Mouse (Mus musculus) lung, postnatal 14 days (tissue): ENCODE measurements around the gene Rita1.

Experiments used
- DNase-seq: peaks from one replicate; pipeline ENCODE4 v3.0.0; 2021

The Rita1 gene

GRCm38 (mm10) chr5:120627515-120628300 is 15.3 kb upstream of the Rita1 start:
- no peak for DNase-seq

GRCm38 (mm10) chr5:120626399-120626798 is 14.0 kb upstream of the Rita1 start:
- DNase-seq = no peak

- no peak for DNase-seq
Measured at GRCm38 (mm10) chr5:120624427-120624826, 12.0 kb upstream of the Rita1 start.

DNA sequence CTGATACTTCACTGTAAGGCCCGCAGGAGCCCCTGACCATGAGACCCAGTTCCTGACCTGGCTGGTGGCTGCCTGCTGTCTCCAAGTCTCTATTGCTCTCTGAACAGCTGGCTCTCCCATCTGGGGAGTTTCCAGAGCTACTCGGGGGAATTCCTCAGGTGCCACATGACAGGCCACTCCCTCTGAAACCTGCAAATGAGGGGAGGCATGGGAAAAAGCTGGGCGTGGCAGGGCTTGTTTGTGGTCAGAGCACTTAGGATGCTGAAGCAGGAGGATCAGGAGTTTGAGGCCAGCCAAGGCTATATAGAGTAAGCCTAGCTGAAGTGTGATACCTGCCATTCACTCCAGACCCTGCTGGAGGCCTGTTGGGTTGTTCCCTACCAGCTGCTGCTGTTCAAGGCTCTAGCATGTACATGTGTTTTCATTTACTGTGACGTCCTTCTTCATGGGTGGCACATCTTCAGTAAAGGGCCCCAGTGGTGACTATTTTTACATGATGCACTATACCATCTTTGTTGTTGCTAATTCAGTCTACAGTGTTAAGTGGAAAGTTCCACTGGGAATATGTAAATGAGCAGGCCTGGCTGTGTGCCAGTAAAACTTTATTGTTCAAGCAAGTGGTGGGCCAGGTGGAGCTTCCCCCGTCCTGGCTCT is 9.9 kb upstream of the Rita1 start:
- DNase-seq = no peak

GRCm38 (mm10) chr5:120621846-120622197 is 9.4 kb upstream of the Rita1 start:
- DNase-seq = no peak

DNA sequence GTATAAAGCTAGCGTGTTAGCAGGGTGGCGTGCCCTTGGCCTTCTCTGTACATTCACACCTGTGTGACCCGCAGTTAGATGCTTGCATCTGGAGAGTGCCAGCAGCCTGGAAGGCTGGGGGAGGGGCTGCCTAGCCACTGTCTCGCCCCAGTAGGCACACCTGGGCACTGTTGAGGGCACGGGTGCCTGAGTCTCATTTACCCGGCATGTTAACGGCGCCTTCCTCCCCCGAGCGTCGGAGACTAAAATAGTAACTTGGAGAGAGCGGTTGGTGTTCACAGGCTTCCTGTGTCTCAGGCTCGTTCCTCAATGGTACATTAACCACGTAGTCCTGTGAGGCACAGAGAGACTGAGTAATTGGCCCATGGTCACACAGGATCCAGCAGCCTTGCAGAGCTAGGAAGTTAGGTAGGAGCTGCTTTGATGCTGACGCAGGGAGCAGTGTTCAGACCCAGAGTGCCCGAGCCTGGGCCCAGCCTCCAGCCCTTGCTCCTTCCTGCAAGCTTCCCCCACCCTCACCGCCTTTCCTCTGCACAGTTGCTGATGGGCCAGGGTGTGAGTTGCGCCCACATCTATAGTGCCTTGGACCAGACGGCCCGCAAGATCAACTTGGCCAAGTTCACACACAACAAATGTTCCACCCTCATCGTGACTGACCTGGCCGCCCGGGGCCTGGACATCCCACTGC is 8.8 kb upstream of the Rita1 start:
- no peak for DNase-seq

GRCm38 (mm10) chr5:120620375-120621077 is 8.1 kb upstream of the Rita1 start:
- peak; percentile 82 for DNase-seq

DNA sequence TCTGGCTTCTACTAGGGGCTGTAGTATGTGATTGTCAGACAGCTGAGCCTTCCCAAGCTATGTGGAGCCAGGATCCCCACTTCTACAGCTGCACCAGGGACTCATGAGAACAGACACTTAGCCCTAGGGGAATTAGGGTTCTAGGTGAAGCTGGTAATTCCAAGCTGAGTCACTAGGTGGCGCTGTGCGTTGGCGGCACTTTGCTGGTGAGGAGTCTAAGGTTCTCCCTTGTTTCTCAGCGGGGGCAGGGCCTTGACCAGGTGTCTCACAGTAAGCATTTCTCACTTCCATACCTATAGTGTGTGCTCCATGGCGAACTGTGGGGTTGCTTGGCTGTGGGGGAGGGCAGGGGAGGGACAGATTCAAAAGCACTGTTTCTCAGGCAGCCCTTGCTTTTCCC is 6.8 kb upstream of the Rita1 start:
- DNase-seq = peak; percentile 68

DNA sequence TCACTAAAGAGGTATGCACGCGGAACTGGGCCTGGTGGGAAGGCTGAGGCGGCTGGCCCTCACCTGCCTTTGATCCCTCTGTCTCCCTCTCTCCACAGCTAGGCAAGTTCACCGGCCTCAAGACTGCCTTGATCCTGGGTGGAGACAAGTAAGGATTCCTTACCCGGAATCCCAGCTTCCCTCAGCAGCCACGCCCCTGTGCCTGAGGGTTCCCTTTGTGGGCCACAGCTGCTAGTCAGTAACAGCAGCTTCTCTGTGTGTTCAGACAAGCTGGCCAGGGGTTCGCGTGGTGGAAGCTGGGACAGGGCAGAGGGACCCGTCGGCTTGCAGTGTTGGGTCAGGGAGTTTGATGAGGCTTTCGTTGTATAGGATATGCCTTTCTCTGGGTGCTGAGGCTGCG is 6.4 kb upstream of the Rita1 start:
- no peak for DNase-seq

- no peak for DNase-seq
Measured at GRCm38 (mm10) chr5:120615903-120616302, 3.5 kb upstream of the Rita1 start.

DNA sequence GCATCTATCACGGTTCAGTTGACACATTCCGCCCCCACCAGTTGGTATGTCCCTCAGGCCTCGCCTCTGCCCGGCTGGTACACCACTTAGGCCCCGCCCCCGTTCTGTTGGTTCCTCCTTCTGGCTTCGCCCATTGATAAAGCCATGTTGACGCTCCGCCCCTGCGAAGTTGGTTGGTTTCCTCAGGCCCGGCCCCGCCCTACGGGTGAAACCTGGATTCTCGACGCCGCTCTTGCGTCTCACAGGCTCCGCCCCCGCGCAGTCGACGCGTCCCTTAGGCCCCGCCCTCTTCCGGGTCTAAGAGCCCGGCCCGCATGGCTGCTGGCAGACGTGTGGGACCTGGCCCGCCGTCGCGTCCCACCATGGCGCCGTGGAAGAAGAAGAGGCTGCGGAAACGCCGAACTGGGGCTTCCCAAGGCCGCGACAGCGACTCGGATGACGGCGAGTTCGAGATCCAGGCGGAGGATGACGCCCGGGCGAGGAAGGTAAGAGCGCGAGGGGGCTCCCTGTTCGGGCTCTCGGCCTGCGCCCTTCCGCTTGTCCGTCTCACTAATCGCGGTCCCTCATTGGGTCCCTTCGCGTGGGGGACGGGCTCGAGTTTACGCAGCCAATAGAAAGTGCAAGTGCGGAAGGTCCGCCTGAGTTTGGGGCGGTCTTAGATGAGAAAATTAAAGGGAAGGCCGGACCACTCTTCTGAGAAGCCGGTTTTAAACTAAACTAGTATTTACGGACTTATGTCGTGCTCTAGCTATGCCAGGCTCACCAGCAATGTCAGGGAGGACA is 624 bp upstream of the Rita1 start:
- peak; percentile 100 for DNase-seq

- DNase-seq = no peak
Measured at GRCm38 (mm10) chr5:120611416-120611815, 973 bp downstream of the Rita1 start.

GRCm38 (mm10) chr5:120610906-120611305 is 1.5 kb downstream of the Rita1 start:
- no peak for DNase-seq

- DNase-seq = no peak
Measured at GRCm38 (mm10) chr5:120609246-120609775, 3.1 kb downstream of the Rita1 start.

DNA sequence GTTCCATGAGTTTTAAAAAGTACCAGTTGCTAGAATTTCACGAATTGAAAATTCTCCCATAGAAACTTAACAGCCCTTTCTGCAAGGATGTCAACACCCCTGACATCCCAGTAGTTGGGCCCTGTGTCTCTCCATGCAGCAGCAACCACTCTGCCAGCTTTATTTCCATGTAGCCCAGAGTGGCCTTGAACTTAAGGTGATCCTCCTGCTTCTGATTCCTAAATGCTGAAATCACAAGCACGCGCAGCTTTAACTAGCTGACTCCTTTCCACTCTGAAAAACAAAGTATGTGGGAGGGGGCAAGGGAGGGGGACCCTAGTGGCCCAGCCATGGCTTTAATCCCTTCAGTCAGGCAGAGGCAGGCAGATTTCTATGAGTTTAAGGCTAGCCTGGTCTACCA is 5.1 kb downstream of the Rita1 start:
- DNase-seq = no peak

GRCm38 (mm10) chr5:120606590-120607200 is 5.7 kb downstream of the Rita1 start:
- no peak for DNase-seq

- peak; percentile 95 for DNase-seq
Measured at GRCm38 (mm10) chr5:120605688-120606087, 6.7 kb downstream of the Rita1 start.

- DNase-seq = no peak
Measured at GRCm38 (mm10) chr5:120605241-120605661, 7.1 kb downstream of the Rita1 start.

GRCm38 (mm10) chr5:120604839-120605238 is 7.5 kb downstream of the Rita1 start:
- DNase-seq = peak; percentile 89

- DNase-seq = no peak
Measured at GRCm38 (mm10) chr5:120603515-120603914, 8.9 kb downstream of the Rita1 start.

DNA sequence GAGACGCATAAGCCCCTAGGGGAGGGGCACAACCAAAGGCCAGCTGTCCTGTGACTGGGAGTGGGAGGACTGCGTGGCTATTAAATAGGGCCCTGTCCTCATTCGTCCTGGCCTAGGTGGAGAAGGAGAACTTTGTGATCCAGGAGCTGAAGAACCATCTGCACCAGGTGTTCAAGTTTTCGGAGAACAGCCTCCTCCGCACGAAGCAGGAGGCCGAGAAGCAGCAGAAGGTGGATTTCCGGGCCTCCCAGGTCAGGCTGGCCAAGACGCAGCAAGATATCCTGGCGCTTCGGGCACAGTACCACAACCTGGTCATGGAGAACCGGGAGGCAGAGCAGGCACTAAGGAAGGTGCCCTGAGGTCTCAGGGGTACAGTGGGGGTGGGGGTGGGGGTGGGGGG is 10.2 kb downstream of the Rita1 start:
- DNase-seq = no peak
